Mouse (Mus musculus) ovary, postnatal 10 days (tissue): ENCODE measurements around the gene Spib.

Experiments used
- DNase-seq: peaks from one replicate; pipeline ENCODE4 v3.0.0; 2022; ENCODE audit warnings: low spot score

Gene Spib

DNA sequence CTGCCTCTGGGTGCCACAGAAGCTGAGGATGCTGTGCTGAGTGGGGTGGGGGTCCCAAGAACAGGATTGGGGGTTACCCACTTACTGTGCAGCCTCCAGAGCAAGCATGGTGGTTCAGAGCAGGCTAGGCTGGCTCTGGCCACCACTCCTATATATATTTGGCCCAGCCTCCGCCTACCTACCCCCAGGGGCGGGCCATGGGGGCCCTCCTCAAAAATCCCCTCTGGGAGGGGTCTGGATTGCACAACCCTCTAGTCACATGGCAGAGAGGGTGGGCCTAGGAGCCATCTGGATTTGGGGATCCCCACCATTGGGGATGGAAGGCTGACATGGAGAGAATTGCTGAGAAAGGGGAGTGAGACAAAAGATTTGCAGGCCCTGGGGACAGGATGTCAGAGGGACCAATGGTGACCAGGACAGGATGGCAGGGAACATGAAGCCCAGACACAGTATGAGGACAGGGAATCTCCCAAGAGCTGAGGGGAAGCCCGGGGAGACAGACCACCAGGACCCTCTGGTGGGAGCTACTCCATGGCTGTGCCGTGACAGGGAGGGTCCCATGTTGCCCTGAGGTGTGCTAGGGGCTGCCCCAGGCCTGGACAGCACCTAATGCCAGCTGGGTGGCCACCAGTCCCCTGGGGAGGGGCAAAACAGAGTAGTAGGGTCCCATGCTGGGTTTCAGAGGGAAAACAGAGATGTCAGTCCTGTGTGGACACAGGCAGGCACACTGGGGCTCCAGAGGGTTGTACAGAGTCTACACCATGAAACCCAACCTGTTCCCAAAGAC is at the start of gene Spib:
TSS of gene Spib (minus strand) at position 126 of the 787 bp plus-strand sequence.
- no peak for DNase-seq

DNA sequence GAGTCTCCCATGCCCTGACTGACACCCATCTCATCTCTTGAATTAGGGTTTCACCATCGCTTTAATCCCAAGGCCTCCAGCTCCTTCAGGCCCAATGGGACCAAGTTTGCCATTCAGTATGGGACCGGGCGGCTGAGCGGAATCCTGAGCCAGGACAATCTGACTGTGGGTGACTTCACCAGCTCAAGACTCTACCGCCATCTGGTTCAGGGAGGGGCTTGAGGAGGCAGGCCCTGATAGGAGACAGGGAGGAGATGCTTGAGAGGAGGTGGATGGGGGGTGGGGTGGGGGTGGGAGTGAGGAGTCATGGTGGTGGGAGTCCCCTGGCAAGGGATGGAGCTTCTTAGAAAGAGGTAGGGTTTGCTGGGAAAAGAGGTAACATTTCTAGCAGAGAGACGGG is 49.8 kb upstream of the Spib start:
- no peak for DNase-seq

DNA sequence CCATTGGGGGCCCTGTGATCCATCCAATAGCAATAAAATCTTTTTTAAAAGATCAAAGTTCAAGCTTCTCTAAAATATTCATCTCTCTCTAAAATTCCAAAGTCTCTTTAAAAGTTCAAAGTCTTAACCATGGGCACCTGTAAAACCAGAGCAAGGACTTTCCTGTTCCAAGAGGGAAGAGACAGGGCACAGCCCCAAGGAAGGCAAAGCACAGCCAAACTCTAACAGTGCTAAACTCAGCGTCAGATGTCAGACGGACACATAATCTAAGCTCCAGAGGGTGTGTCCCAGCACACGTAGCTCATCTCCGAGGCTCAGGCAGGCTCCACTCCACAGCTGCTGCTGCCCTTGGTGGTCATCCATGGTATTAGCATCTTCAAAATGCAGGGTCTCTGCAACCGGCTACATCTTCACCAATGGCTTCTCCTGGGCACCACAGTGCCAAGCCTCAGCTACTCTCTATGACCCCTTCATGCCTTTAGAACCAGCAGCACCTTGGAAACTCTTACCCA is 44.5 kb upstream of the Spib start:
- DNase-seq, result no peak

DNA sequence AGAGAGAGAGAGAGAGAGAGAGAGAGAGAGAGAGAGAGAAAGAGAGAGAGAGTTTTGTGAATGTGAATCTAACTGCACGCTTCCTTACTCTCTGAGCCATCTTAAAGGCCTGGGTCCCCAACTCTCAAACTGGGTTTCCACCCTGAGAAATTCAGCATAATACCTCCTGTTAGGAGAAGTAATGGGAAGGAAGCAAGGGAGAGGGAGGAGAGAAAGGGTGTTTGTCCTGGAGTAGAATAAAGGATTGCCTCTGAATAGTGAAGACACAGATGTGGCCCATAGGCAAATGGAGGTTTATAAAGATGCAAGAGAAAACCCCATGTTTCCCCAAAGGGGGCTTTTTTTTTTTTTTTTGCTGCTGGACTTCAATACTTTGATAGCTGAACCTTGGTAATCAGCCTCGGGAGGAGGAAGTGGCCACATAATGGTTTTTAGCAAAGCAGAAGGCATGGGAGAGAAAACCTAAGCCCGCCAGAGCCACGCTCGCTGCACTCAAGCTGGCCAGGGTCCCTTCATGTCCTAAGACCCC is 41.1 kb upstream of the Spib start:
- no peak for DNase-seq

DNA sequence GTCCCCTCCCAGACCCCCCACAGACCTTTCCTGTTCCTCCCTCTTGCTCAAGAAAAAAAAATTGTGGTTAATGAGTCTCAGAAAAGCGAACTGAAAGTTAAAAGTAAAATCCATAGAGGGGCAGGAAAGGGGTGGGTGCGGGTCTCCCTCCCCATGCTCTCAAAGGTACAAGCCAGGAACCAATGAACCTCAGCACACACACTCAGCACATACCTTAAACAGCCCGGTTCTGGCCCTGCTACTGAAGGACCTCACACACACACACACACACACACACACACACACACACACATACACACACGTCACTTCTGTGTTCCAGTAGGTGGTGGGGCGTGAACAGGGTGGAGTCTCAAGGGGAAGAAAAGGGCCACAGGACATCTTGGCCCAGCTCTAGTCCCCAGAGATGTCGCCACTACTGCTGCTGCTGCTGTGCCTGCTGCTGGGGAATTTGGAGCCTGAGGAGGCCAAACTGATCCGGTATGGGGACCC is 40.4 kb upstream of the Spib start, which contains the start of gene Napsa:
TSS of gene Napsa (plus strand) at position 168 of the 489 bp plus-strand sequence.
- no peak for DNase-seq

DNA sequence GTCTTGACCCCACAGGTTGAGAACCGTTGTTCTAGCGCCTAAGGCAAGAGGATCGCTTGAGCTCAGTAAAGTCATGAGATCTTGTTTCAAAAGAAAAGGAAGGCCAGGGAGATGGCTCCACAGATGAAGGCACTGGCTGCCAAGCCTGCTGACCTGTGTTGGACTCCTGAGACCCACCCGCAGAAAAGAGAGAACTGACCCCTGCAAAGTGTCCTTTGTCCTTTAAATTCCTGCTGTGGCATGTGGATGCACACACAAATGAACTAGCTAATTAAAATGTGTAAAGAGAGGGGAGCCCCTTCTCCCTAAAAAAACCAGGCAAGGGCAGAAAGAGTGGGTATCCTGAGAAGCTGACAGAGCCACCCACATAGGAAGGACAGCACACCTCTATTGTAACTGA is 39.9 kb upstream of the Spib start:
- no peak for DNase-seq

DNA sequence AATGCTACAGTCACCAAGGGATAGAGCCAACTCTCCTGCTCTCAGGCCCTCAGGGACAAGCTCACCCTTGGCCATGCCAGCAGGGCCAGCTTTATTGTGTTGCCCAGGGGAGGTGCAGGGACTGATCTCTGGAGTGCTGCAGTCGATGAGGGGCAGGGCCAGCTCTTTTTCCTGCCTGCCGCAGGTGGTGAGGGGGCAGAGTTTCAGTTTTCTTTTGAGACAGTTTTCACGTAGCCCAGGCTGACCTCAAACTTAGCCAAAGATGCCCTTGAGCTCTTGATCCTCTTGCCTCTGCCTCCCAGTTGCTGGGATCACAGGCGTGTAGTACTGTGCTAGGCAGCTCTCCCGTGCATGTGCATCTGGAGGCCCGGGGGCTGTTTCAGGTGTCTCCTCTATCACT is 39.1 kb upstream of the Spib start:
- DNase-seq, result no peak

DNA sequence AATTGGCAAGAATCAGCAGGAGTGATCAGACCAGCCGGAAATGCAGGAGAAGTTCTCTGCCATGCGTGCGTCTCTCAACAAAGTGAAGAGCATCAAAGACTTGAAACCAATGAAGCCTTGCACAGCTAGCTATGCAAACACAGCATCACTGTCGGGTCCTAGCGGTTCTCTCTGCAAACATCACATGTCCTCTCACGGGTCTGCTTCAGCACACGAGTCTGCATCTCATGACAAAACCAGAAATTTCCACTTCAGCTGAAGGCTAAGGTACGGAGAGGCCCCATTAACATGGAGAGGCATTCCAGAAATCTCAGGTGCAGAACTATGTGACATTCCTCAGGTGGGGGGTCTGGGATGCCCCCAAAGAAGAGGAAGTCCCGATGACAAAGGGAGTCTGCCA is 36.9 kb upstream of the Spib start:
- DNase-seq, result no peak

DNA sequence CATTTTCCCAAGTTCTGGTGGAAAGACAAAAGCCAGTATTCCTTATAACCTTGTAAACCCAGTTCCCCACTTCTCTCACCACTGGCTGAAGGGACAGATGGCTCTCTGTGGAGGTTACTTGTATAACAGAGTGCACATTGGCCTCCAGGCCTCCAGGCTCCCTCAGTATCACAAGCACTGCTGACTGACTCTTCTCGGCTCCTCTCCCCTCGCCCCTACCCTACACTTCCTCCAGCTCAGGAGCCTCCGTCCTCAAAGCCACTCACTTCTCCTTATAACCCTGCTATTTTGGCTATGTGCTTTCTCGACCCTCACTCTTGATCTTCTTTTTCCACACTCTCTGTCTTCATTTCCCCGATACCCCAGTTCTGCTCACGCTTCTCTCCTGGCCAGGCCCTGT is 33.5 kb upstream of the Spib start:
- DNase-seq, result no peak

DNA sequence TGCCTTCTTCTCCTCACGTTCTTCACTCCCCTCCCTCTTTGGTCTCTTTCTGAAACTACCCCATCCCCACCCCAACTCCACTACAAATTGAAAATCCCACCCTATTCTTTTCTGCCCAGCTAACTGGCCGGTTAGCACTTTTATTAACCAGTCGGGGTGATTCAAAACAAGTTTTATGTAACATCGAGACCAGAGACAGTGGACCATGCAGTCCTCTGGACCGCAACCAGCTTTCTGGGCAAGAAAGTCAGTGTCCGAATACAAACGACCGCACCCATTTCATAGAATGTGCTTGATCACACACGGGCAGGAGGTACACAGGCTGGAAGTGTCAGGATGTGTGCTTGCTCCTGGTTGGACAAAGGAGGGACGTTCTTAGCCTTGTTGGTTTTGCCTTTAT is 32.6 kb upstream of the Spib start:
- no peak for DNase-seq

DNA sequence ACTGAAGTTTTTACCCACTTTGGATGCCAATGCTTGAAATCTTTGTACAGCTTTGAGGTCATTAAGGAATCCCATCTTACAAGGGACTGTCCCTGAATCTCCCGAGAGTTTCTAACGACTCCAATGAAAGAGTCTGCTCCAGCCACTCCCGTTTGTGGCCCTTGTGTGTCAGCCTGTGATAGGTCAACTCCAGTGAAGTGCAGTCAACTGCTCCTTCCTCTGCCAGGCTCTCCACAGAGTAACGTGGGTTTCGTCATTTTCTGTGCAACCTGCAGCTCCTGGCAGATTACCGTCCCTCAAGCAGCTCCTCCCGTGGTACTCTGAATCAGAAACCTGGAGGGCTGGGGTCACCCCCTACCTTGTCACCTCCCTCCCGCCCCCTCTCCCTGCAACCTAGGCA is 31.4 kb upstream of the Spib start:
- no peak for DNase-seq

DNA sequence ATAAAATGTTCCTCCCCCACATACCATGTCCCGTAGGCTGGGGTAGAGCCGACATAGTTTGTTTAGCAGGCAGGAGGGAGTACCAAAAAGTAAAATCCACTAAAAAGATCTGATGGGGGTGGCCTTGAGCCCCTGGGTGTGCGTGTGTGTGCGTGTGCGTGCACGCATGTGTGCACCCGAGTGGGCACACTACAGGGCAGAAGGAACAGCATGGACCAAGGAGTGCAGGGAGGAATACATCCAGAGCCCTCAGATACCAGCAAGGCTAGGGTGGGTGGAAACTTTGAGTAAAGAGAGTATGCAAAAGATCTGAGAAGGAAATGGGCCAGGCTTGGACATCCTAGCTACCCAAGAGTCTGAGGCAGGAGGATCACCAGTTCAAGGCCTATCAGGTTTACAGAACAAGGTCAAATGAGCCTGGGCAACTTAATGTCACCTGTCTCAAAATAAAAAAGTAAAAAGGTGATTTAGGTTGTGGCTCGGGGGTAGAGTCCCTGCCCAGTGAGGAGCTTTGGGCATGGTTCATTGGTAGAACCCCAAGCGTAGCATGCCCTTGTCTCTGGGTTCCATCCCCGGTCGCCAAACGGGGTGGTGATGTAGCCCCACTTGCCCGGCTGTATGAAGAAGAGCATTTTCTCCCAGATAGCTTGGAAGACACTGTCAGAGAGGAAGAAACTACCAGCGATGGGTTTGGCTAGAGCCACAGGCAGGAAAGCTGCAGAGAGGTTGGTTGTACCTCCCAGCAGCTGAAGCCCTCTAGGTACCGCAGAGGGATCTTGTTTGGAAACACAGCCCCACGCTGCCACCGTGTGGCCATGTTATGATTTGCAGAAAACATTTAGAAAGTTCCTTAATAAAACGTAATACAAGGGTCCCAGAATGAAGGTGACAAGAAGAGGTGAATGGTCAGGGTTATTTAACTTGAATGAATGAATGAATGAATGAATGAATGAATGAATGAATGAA is 28.8 kb upstream of the Spib start:
- no peak for DNase-seq

DNA sequence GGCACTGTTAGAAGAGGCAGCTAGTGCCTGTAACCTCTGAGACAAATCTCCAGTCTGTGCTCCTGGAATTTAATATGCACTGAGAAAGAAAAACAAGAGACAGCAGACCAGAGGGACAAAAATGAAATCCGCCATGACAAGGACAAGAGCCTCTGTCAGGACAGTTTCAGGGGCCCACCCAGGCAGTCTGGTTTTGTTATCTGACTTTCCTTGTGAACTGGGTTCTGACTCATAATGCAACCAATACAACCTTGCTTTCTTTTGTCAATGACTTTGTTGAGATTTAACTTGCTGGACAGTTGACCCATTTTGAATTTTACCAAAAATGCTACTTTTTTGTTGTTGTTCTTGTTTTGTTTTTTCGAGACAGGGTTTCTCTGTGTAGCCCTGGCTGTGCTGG is 25.8 kb upstream of the Spib start:
- no peak for DNase-seq

DNA sequence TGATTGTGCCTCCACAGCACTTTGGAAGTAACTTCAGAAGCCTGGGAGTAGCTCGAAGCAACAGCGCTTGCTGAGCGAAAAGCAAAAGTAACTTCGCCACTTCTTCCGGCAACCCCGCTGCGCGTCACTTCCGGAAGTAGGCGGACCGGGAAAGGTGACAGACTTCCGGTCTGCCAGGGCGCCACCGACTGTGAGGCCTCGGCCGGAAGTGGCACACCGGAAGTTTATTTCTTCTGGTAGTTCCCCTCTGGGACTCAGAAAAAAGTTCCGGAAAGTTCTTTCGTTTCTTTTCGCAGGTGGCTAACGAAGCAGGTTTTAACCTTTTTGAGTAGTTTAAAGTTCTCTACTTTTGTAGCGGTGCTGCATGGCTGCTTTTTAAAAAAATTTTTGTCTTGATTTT is 22.0 kb upstream of the Spib start, which contains the start of gene Nr1h2:
TSS of gene Nr1h2 (minus strand) at position 126 of the 400 bp plus-strand sequence.
- DNase-seq, result peak; percentile 75

DNA sequence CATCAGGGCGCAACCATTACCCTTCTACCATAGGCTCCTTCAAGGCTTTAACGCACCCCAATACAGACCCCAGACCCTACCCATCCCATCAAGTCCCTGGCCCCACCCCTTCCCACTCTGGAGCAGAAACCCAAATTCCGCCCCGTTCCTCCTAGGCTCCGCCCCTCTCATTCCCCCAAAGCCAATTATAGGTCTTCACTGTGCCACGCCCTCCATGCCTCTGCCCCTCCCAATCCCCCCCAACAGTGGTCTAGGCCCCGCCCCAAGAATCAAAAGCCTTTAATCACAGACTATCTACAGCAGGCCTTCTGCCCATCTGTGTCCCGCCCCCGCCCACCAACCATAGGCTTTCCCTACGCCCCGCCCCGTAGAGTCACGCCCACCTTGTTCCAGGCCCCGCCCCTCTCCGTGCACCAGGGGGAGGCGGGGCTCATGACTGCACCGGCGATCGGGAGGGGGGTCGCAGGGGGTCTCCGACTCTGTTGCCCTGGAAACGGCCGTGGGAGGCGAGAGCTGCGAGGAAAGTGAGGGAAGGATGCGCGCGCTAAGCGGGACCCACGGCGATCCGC is 21.4 kb upstream of the Spib start:
- DNase-seq, result no peak

DNA sequence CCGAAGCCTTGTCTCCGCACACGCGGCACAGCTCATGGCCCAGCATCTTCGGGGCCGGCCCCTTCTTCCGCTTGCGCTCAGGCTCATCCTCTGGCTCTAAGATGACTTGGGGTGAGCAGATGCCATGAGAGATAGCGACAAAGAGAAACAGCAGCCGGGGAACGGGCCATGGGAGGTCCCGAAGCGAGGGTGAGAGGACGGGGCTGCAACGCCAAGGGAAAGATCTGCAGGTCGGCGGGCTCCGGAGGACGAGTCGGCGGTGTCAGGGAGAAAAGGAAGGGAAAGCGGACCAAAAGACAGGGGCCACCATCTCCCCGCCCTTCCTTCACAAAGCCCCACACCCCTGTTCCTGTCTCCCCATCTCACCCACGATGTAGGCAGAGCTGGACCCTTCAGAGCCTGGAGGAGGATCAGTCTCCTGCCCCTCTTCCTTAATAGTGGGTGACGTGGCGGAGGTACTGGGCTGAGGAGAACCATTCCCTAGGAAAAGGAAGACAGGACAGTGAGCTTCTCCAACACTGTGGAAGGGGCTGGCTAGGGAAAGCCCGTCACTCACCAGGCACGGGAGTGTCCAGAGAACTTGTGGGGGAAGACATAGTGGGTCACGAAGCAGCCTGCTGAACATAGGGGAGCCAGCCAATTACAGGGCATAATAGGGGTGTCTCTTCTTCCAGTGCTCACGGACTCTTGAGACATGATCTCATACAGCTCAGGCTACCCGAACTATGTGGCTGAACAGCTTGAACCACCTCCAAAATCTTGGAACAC is 20.5 kb upstream of the Spib start:
- no peak for DNase-seq

DNA sequence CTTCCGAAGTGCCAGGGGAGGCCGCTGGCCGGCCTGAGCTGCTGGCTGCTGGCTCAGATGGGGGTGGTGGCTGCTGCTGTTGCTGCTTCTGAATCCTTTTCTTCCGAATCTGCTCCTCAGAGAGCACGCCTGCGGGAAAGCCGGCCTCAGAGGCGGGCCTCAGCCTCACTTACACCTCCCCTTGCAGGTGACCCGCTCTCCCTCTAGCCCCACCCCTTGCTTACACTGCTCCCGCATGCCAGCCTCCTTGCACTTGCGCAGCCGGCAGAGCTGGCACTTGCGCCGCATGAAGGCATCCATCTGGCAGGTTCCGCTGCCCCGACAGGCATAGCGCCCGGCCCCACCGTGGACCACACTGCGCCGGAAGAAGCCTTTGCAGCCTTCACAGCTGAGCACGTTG is 19.9 kb upstream of the Spib start:
- no peak for DNase-seq

DNA sequence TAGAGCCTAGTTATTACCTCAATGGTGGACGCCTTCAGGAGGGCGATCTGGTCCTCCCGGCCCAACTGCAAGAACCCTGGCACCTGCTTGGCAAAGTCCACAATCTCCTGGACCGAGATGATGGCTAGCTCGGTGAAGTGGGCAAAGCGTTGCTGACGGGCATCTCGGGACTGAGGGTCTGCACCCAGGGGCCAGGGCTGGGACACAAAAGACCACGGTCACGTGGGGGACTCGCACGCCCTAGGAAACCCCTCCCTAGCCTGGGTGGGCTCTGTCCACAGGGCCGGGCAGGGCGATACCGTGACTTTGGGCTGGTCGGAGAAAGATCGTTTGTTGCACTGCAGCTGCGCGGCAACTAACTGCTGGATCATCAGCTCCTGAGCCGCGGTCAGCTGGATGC is 19.4 kb upstream of the Spib start:
- no peak for DNase-seq

DNA sequence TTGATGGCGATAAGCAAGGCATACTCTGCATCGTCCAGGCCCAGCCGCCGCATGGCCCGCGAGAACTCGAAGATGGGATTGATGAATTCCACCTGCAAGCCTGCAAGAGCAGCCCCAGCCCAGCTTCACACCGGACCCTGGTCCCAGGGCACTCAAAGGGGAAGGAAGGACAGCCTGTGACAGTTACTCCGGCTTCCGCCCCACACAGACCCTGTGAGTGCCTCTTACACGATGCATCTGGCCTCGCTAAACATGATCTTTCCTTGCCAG is 18.5 kb upstream of the Spib start:
- DNase-seq, result no peak

DNA sequence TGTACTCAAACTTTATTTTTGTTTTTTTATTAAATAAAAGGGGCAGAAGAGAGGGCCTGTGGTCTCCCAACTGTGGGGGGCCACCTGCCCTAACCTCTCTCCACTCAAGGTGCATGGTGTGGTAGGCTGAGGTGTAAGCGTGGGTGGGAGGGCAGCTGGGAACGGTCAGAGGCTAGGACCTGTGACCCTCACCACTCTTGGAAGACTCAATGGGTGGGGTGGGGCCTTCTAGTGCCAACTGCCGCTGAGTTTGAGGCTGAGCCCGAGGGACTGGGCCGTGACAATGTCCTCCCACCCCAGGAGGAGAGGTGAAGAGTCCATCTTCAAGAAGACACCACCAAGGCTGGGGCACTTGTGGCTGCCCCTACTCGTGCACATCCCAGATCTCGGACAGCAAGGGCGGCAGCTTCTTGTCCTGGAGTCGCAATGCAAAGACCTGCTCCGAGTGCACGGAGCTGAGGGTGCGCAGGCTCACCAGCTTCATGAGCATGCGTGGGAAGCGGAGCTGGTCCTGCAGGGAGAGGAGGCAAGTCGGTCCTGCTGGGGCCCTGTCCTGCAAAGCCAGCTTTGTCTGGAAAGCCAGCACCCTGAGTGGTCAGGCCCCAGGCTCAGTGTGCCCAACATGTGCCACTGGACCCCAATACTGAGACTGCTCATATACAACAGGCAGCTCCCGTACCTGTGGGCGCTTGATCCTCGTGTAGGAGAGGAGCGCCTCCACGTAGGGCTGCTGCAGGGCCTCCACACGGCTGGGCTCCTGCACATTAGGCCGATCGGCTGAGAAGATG is 17.9 kb upstream of the Spib start:
- no peak for DNase-seq
